Mouse (Mus musculus): ENCODE data around the gene Hist1h1a. TPM values are rescaled to one million over a fixed set of nuclear protein-coding genes. Genes with fewer than 3 reads are reported as not detected.
"Not testable (repeated sequence)": the region's sequence is repeated elsewhere in the genome, so short reads cannot be mapped to it uniquely, and the experiment has no call there.

Hist1h1a gene
- polyA plus RNA-seq, 1 experiment from 2014 or later = 0.67 TPM

DNA sequence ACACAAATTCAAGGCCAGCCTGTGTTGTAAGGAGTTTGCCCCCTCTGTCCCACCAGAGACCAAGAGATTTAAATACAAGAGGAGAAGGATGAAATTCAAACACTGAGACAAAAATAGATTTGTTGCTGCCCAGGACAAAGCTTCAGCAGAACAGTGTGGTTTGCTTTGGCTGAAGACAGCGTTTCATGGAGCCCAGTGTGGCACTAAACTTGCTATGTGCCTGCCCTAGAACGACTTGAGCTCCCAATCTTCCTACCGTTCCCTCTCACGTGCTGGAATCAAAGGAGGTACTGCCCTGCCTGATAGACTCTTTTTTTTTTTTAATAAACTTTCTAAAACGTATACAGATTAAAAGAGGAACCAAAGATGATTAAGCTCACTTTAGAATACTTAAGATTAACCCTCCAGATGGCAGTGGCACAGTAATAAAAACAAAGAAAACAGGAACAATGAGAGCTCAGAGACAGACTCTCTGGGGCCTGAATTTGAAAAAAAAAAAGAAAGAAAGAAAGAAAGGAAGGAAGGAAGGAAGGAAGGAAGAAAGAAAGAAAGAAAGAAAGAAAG, 5.5 kb downstream of the Hist1h1a start:
- H3K4me1 ChIP-seq (ENCODE audit: control insufficient read depth, insufficient read depth, low read length) = peaks cover 5% of the 10 kb centered on the region
- H3K4me3 ChIP-seq (ENCODE audit: low read depth, low read length) = no peak overlapping the region
- H3K4me2 ChIP-seq = no peak overlapping the region
- WGBS (ENCODE audit: insufficient replicate concordance) = 53% methylated on average over 5 of the region's 5 CpGs
- no peaks in the 10 kb centered on the region for H3K9me3 ChIP-seq (replicated peaks; ENCODE audit: control insufficient read depth, low read length)
- H3K27me3 ChIP-seq (ENCODE audit: control insufficient read depth, insufficient read depth, low read length) = no peaks in the 10 kb centered on the region
- no peak overlapping the region for H3K27ac ChIP-seq (ENCODE audit: low read depth, low read length)
- H3K9ac ChIP-seq (ENCODE audit: low read depth, low read length) = no peak overlapping the region
- no peaks in the 10 kb centered on the region for H3K36me3 ChIP-seq (ENCODE audit: control insufficient read depth, insufficient read depth, low read length)
- no peak for ATAC-seq (replicated peaks; ENCODE audit: insufficient number of reproducible peaks, low FRiP score, low TSS enrichment)

- ATAC-seq (replicated peaks; ENCODE audit: insufficient number of reproducible peaks, low FRiP score, low TSS enrichment); H3K36me3 ChIP-seq (ENCODE audit: control insufficient read depth, insufficient read depth, low read length); H3K27ac ChIP-seq (ENCODE audit: low read depth, low read length); H3K4me1 ChIP-seq (ENCODE audit: control insufficient read depth, insufficient read depth, low read length); H3K27me3 ChIP-seq (ENCODE audit: control insufficient read depth, insufficient read depth, low read length); H3K9ac ChIP-seq (ENCODE audit: low read depth, low read length); H3K4me3 ChIP-seq (ENCODE audit: low read depth, low read length); H3K4me2 ChIP-seq; H3K9me3 ChIP-seq (replicated peaks; ENCODE audit: control insufficient read depth, low read length): not testable (repeated sequence)
- WGBS (ENCODE audit: insufficient replicate concordance) = 88% methylated on average over 2 of the region's 2 CpGs
These were observed 6.1 kb downstream of the Hist1h1a start, which contains the start of gene Trim38 for GRCm38 (mm10) chr13:23769613-23770012. Gene Trim38, plus strand, starts transcription at chr13:23769913.

DNA sequence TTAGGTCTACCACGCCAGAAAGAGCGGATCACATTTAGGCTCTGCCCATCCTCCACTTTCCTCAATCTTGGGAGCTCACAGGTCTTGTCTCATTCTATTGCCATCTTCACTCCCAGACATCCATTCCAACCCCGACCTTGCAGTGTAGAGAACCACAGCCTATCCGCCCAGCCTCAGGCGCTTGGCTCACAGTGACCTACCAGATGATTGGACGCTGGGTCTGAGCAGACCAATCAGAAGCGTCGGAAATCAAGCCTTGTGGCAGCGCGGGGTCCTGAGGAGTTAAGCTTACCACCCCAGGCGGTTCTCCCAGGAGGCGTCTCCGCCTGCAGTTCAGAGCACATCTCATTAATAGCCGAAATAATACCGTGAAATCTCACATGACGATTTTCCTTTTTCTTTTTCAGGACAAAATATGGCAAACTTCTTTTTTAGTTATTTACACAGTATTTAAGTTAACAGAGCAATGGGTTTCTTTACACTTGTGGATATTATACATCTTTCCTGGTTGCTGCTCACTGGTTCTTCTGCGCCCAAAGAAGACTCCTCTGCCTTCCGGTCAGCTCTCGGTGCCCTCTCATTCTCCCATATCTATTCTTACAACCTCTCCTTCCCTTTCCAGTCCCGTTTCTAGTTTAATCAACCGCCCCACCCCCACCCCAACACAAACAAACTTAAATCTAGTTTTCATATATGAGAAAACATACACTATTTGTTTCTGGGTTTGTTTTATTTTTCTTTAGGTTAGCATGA, 9.3 kb downstream of the Hist1h1a start:
- Histone ChIP-seq H3K36me3 (ENCODE audit: control insufficient read depth, insufficient read depth, low read length) (no peaks in the 10 kb centered on the region), H3K9me3 (replicated peaks; ENCODE audit: control insufficient read depth, low read length) (no peaks in the 10 kb centered on the region), H3K27me3 (ENCODE audit: control insufficient read depth, insufficient read depth, low read length) (no peaks in the 10 kb centered on the region), H3K9ac (ENCODE audit: low read depth, low read length) (no peak overlapping the region), H3K4me1 (ENCODE audit: control insufficient read depth, insufficient read depth, low read length) (no peaks in the 10 kb centered on the region), H3K27ac (ENCODE audit: low read depth, low read length) (no peak overlapping the region), H3K4me3 (ENCODE audit: low read depth, low read length) (peak overlapping the region; percentile 16; the same call in 1 of the 2 replicates), H3K4me2 (peak overlapping the region; percentile 56)
- ATAC-seq (replicated peaks; ENCODE audit: insufficient number of reproducible peaks, low FRiP score, low TSS enrichment) = peak; percentile 87
- 15% methylated on average over 21 of the region's 21 CpGs for WGBS (ENCODE audit: insufficient replicate concordance)

DNA sequence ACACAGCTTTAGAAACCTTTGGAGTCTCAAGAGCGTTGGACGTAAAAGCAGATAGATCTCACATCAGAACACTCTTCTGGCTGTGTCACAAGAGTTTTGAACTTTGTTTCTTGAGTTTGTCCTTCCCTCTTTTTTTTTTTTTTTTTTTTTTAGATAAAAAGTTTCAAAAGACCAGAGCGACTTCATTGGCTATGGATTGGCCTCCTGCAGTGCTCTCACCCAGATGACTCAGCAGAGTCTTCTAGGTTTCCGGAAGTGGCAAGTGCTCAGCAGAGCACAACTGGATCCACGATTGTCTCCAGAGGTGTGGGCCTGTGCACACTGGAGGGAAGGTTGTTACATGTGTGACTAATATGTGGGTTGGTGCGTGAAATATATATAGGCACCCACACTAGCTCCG, 14.9 kb downstream of the Hist1h1a start:
- no peaks in the 10 kb centered on the region for H3K9me3 ChIP-seq (replicated peaks; ENCODE audit: control insufficient read depth, low read length)
- 89% methylated on average over 7 of the region's 7 CpGs for WGBS (ENCODE audit: insufficient replicate concordance)
- no peak for ATAC-seq (replicated peaks; ENCODE audit: insufficient number of reproducible peaks, low FRiP score, low TSS enrichment)
- no peaks in the 10 kb centered on the region for H3K4me1 ChIP-seq (ENCODE audit: control insufficient read depth, insufficient read depth, low read length)
- H3K27me3 ChIP-seq (ENCODE audit: control insufficient read depth, insufficient read depth, low read length) = no peaks in the 10 kb centered on the region
- no peaks in the 10 kb centered on the region for H3K36me3 ChIP-seq (ENCODE audit: control insufficient read depth, insufficient read depth, low read length)
- H3K9ac ChIP-seq (ENCODE audit: low read depth, low read length) = no peak overlapping the region
- H3K4me3 ChIP-seq (ENCODE audit: low read depth, low read length) = no peak overlapping the region
- H3K4me2 ChIP-seq = no peak overlapping the region
- H3K27ac ChIP-seq (ENCODE audit: low read depth, low read length) = no peak overlapping the region

DNA sequence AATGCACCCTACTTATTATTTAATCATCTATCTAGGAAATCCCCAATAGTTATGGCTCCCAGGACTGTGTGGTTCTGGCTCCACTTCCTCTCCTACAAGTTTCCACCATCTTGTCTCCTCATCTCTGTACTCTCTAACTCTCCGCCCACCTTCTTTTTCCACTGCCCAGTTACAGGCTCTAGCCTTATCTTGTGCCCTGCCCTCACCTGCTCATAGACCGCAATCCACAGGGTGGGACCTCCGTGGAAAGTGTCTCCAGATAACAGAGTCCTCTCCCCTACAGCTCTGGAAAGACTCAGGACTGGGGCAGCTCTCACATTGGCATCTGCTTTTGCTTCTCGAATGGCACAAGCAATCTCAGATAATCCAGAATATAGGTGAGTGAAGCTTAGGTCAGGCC, 15.6 kb downstream of the Hist1h1a start:
- Histone ChIP-seq H3K36me3 (ENCODE audit: control insufficient read depth, insufficient read depth, low read length) (no peaks in the 10 kb centered on the region), H3K4me1 (ENCODE audit: control insufficient read depth, insufficient read depth, low read length) (no peaks in the 10 kb centered on the region), H3K9me3 (replicated peaks; ENCODE audit: control insufficient read depth, low read length) (no peaks in the 10 kb centered on the region), H3K27ac (ENCODE audit: low read depth, low read length) (no peak overlapping the region), H3K4me2 (no peak overlapping the region), H3K4me3 (ENCODE audit: low read depth, low read length) (no peak overlapping the region), H3K9ac (ENCODE audit: low read depth, low read length) (no peak overlapping the region), H3K27me3 (ENCODE audit: control insufficient read depth, insufficient read depth, low read length) (no peaks in the 10 kb centered on the region)
- WGBS (ENCODE audit: insufficient replicate concordance) = 49% methylated on average over 4 of the region's 4 CpGs
- no peak for ATAC-seq (replicated peaks; ENCODE audit: insufficient number of reproducible peaks, low FRiP score, low TSS enrichment)

- WGBS (ENCODE audit: insufficient replicate concordance) = 48% methylated on average over 2 of the region's 2 CpGs
- H3K9me3 ChIP-seq (replicated peaks; ENCODE audit: control insufficient read depth, low read length) = no peaks in the 10 kb centered on the region
These were observed 29.1 kb downstream of the Hist1h1a start for GRCm38 (mm10) chr13:23792520-23792919.

DNA sequence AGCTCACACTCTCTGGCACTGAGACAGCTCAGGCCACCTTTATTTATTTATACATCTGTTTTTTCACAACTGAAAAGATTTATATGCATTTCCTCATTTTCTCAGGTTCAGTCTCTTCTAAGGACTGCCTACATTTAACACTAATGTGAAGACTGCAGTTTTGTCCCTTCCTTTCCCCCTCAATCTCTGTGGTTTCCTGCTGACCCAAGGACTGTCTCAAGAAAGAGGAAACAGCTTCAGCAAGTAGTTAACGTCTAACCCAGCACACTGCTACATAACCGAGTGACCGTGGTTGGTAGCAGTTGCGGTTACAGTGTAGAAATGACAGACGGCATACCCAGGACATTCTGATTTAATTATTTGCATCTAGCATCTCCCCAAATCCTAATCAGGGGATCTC, 35.9 kb downstream of the Hist1h1a start:
- WGBS (ENCODE audit: insufficient replicate concordance) = 72% methylated on average over 5 of the region's 5 CpGs
- H3K9ac ChIP-seq (ENCODE audit: low read depth, low read length) = no peak overlapping the region
- no peaks in the 10 kb centered on the region for H3K4me1 ChIP-seq (ENCODE audit: control insufficient read depth, insufficient read depth, low read length)
- no peak overlapping the region for H3K27ac ChIP-seq (ENCODE audit: low read depth, low read length)
- no peak overlapping the region for H3K4me3 ChIP-seq (ENCODE audit: low read depth, low read length)
- no peak overlapping the region for H3K4me2 ChIP-seq
- H3K27me3 ChIP-seq (ENCODE audit: control insufficient read depth, insufficient read depth, low read length) = no peaks in the 10 kb centered on the region
- H3K9me3 ChIP-seq (replicated peaks; ENCODE audit: control insufficient read depth, low read length) = no peaks in the 10 kb centered on the region
- no peak for ATAC-seq (replicated peaks; ENCODE audit: insufficient number of reproducible peaks, low FRiP score, low TSS enrichment)
- no peaks in the 10 kb centered on the region for H3K36me3 ChIP-seq (ENCODE audit: control insufficient read depth, insufficient read depth, low read length)

More at GRCm38 (mm10) chr13:23792520-23792919, 29.1 kb downstream of the Hist1h1a start:
- Histone ChIP-seq H3K4me1 (ENCODE audit: control insufficient read depth, insufficient read depth, low read length) (no peaks in the 10 kb centered on the region), H3K36me3 (ENCODE audit: control insufficient read depth, insufficient read depth, low read length) (no peaks in the 10 kb centered on the region), H3K27ac (ENCODE audit: low read depth, low read length) (no peak overlapping the region), H3K4me2 (no peak overlapping the region), H3K27me3 (ENCODE audit: control insufficient read depth, insufficient read depth, low read length) (no peaks in the 10 kb centered on the region), H3K4me3 (ENCODE audit: low read depth, low read length) (no peak overlapping the region), H3K9ac (ENCODE audit: low read depth, low read length) (no peak overlapping the region)
- no peak for ATAC-seq (replicated peaks; ENCODE audit: insufficient number of reproducible peaks, low FRiP score, low TSS enrichment)

DNA sequence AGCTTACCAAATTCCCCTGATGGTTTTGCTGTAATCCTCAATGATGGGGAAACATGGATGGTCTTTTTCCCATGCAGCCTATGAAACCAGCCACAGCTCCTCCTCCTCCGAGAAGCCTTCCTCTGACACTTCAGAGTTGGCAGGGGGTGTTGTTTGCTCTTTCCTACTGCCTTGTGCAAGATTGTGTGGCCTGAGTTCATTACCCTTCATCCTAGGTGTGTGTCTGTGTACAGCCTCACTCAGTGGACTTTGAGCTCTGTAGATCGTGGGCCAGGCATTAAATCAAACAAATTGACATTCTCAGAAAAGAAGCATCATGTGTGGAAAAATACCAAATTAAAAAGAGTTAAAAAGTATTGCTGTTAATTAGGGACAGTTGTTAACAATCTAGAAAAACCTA, 41.1 kb downstream of the Hist1h1a start:
- no peak overlapping the region for H3K27ac ChIP-seq (ENCODE audit: low read depth, low read length)
- no peaks in the 10 kb centered on the region for H3K4me1 ChIP-seq (ENCODE audit: control insufficient read depth, insufficient read depth, low read length)
- no peak overlapping the region for H3K4me2 ChIP-seq
- no peak overlapping the region for H3K4me3 ChIP-seq (ENCODE audit: low read depth, low read length)
- 66% methylated on average over 2 of the region's 2 CpGs for WGBS (ENCODE audit: insufficient replicate concordance)
- no peaks in the 10 kb centered on the region for H3K27me3 ChIP-seq (ENCODE audit: control insufficient read depth, insufficient read depth, low read length)
- no peak for ATAC-seq (replicated peaks; ENCODE audit: insufficient number of reproducible peaks, low FRiP score, low TSS enrichment)
- H3K9me3 ChIP-seq (replicated peaks; ENCODE audit: control insufficient read depth, low read length) = no peaks in the 10 kb centered on the region
- no peak overlapping the region for H3K9ac ChIP-seq (ENCODE audit: low read depth, low read length)
- no peaks in the 10 kb centered on the region for H3K36me3 ChIP-seq (ENCODE audit: control insufficient read depth, insufficient read depth, low read length)
